Mouse (Mus musculus) liver, postnatal 0 days (tissue): Measurements from ENCODE around the gene Cog4.

Experiments
- CTCF ChIP-seq: sonication (generic); IDR thresholded peaks from 2 replicates; pipeline ENCODE4 v1.5.1; 2016; ENCODE audit warnings: antibody characterized with exemption, low read depth
- EP300 ChIP-seq: IDR thresholded peaks from 2 replicates; pipeline ENCODE4 v1.6.1; 2016; ENCODE audit warnings: antibody characterized with exemption, low read depth, mild to moderate bottlenecking

DNA sequence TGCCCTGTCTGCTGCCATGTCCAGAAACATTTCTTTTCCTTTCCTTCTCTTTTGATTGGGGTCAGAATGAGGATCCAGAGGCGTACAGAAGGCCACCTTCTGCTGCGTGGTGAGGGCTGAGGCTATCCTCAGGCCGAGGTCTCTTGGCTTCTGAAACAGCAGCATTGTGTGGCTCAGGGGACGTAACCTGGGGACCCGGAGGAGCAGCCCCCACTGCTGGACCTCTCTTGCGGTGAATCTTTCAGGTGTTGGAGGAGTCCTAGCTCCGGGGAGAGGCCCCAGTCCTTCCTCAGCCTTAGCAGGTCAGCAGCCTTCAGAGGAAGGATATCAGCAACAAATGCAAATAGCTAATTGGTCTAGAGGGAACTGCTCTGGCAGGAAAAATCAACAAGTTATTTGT lies 82.0 kb downstream of the Cog4 start:
- TF ChIP-seq CTCF (no peak), EP300 (no peak)
